Mouse (Mus musculus) hindbrain, embryonic 12.5 days (tissue): ENCODE data around the gene Ski. TPM values are rescaled to one million over a fixed set of nuclear protein-coding genes. Genes with fewer than 3 reads are reported as not detected.

Source experiments
- ATAC-seq: fragments of 200-750 bp; cut with Nextera tagmentation; 2 replicates; pipeline ENCODE4 v1.8.0; 2017; ENCODE audit warnings: moderate TSS enrichment; ENCODE audit not compliant: low FRiP score
- H3K27ac ChIP-seq: fragments of 300-500 bp; sonication (generic); 2 replicates; pipeline ENCODE4 v1.5.1; 2016; ENCODE audit warnings: mild to moderate bottlenecking
- H3K27me3 ChIP-seq: fragments of 300-500 bp; sonication (generic); 2 replicates; pipeline ENCODE4 v1.6.1; 2016; ENCODE audit warnings: mild to moderate bottlenecking
- H3K36me3 ChIP-seq: fragments of 300-500 bp; sonication (generic); 2 replicates; pipeline ENCODE4 v1.6.1; 2016; ENCODE audit warnings: mild to moderate bottlenecking
- H3K4me1 ChIP-seq: fragments of 300-500 bp; sonication (generic); 2 replicates; pipeline ENCODE4 v1.6.1; 2016
- H3K4me2 ChIP-seq: fragments of 300-500 bp; sonication (generic); replicated peaks from 2 replicates; pipeline ENCODE4 v1.6.1; 2016; ENCODE audit warnings: mild to moderate bottlenecking
- H3K4me3 ChIP-seq: fragments of 300-500 bp; sonication (generic); 2 replicates; pipeline ENCODE4 v1.5.1; 2016; ENCODE audit warnings: mild to moderate bottlenecking
- H3K9ac ChIP-seq: fragments of 300-500 bp; sonication (generic); 2 replicates; pipeline ENCODE4 v1.6.1; 2016; ENCODE audit warnings: mild to moderate bottlenecking, moderate library complexity
- H3K9me3 ChIP-seq: fragments of 300-500 bp; sonication (generic); replicated peaks from 2 replicates; pipeline ENCODE4 v1.6.1; 2016; ENCODE audit warnings: mild to moderate bottlenecking
- WGBS: fragments of 180-500 bp; shearing (Covaris S2); methylation state at CpG from one replicate; pipeline ENCODE4 v1.1.7; 2016; 5-methylcytosine and 5-hydroxymethylcytosine counted together
- polyA plus RNA-seq: library from polyadenylated mRNA; unstranded; fragments of >200 nt; fragmentation: Nextera tagmentation; extraction: Ambion mirVana; gene quantifications from 2 replicates; pipeline ENCODE4 v1.2.1, GENCODE M21; 2016

Ski gene
- polyA plus RNA-seq, 1 experiment from 2014 or later: 13.5 TPM

DNA sequence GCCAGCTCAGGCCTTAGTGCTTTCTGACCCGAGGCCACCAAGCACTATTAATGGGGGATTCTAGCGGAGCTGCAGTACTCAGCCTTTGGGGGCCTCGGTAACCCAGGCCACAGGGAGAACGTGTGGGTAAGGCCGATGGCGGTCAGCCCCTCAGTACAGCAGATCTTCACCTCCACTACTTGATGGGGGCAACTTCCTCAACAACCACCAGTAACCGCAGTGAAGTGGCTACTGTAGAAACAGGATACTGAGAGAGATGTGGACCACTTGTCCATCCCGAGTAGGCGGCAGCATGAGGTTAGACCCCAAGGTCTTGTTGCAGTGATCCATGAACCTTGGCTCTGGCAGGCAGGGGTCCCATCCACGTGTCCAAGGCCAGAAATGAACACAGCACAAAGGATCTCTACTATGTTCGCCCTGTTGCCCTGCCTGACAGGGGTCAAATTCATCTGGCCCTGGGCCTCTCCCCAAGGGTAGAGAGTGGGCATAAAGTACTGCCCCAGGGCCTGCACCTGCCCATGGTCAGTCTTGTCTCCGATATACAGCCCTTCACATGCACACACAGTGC, 71.1 kb downstream of the Ski start:
- H3K27ac ChIP-seq: no peak overlapping the region
- H3K4me2 ChIP-seq: peak overlapping the region; percentile 81
- no peak for ATAC-seq
- peaks cover 24% of the 10 kb centered on the region for H3K4me1 ChIP-seq
- peaks cover 12% of the 10 kb centered on the region for H3K36me3 ChIP-seq
- H3K4me3 ChIP-seq: peak overlapping the region; percentile 42
- WGBS: 44% methylated on average over 12 of the region's 12 CpGs
- no peaks in the 10 kb centered on the region for H3K9me3 ChIP-seq
- peak overlapping the region; percentile 62 for H3K9ac ChIP-seq
- H3K27me3 ChIP-seq: 0 out of 2 replicates have a peak, but pooled peaks cover 3% of the 10 kb centered on the region

DNA sequence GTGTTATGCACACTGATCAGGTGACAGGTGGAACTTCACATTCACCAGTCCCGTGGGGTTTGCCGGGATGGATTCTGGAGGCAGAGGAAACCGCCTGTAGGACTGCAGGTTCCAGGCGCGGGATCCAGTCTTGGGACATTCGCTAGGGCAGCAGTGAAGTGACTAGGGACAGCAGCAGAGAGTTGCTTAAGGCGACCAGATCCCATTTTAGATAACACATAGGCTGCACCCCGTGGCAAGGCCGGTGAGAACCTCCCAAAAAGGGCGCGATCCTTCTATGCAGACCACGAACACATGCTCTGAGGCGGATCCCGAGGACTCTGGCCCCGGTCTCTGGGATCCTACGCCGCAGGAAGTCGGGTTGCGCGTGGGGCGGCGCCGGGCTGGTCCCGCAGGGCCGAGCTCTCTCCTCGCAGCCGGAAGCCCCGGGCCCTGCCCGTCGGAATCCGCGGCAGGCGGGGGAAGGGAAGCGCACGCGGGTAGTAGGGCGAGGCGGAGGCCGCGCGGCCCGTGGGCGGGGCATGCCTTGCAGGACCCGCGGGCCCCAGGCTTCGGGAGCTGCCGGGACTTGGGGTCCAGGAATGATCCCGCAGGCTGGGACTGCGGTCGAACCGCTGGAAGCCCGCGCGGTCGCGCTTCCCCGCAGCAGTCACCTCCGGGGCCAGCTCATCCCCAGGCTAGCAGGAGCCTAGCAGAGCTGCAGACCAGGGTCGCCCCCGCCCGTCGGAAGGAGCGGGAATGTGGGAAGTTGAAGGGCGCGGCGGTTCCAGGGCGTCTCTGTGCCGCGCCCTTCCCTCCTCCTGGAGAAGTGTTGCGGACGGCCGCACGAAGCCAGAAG, 71.9 kb downstream of the Ski start:
- peak overlapping the region; percentile 62 for H3K9ac ChIP-seq
- H3K4me3 ChIP-seq: peak overlapping the region; percentile 42
- WGBS: 6% methylated on average over 73 of the region's 73 CpGs
- peaks cover 32% of the 10 kb centered on the region for H3K4me1 ChIP-seq
- peak overlapping the region; percentile 81 for H3K4me2 ChIP-seq
- no peaks in the 10 kb centered on the region for H3K9me3 ChIP-seq
- H3K27me3 ChIP-seq: 0 out of 2 replicates have a peak, but pooled peaks cover 3% of the 10 kb centered on the region
- peaks cover 4% of the 10 kb centered on the region; the same call in 1 of the 2 replicates for H3K36me3 ChIP-seq
- ATAC-seq: peak; percentile 66
- peak overlapping the region; percentile 4; the same call in 1 of the 2 replicates for H3K27ac ChIP-seq

DNA sequence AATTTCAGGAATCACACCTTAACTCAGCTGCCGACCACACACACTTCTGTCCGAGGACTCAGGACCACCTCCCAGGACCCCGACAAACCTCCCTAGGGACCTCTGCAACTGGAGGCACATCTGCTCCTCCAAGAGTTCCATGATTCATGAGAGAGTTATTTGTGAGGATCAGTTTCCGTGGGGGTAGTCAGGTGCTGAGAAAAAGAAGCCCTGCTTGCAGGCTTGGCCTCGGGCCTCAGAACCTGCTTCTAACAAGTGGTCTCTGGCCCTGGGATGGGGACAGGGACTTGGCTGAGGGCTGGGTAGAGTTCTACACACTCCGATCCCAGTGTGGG, 72.5 kb downstream of the Ski start:
- H3K27ac ChIP-seq: no peak overlapping the region
- peaks cover 38% of the 10 kb centered on the region for H3K4me1 ChIP-seq
- H3K27me3 ChIP-seq: 0 out of 2 replicates have a peak, but pooled peaks cover 3% of the 10 kb centered on the region
- no peaks in the 10 kb centered on the region for H3K9me3 ChIP-seq
- H3K4me2 ChIP-seq: peak overlapping the region; percentile 81; the same call in 1 of the 2 replicates
- no peak overlapping the region for H3K4me3 ChIP-seq
- H3K9ac ChIP-seq: no peak overlapping the region
- H3K36me3 ChIP-seq: no peaks in the 10 kb centered on the region
- 63% methylated on average over 6 of the region's 6 CpGs for WGBS
- ATAC-seq: 0 out of 2 replicates have a peak, but pooled peaks have one; percentile 27

- 0 out of 2 replicates have a peak overlapping the region, but pooled peaks have one; percentile 28 for H3K9ac ChIP-seq
- ATAC-seq: no peak
- H3K9me3 ChIP-seq: no peaks in the 10 kb centered on the region
- WGBS: 71% methylated on average over 8 of the region's 8 CpGs
- no peak overlapping the region for H3K4me2 ChIP-seq
- no peak overlapping the region for H3K4me3 ChIP-seq
- H3K4me1 ChIP-seq: peaks cover 46% of the 10 kb centered on the region
- no peaks in the 10 kb centered on the region for H3K36me3 ChIP-seq
- H3K27ac ChIP-seq: no peak overlapping the region
- 0 out of 2 replicates have a peak, but pooled peaks cover 3% of the 10 kb centered on the region for H3K27me3 ChIP-seq
Measured at GRCm38 (mm10) chr4:155148910-155149698, 73.3 kb downstream of the Ski start.

- WGBS: 88% methylated on average over 4 of the region's 4 CpGs
- no peak overlapping the region for H3K27ac ChIP-seq
- H3K9me3 ChIP-seq: no peaks in the 10 kb centered on the region
- H3K27me3 ChIP-seq: 0 out of 2 replicates have a peak, but pooled peaks cover 3% of the 10 kb centered on the region
- no peak for ATAC-seq
- H3K4me2 ChIP-seq: no peak overlapping the region
- peaks cover 52% of the 10 kb centered on the region for H3K4me1 ChIP-seq
- H3K9ac ChIP-seq: no peak overlapping the region
- no peak overlapping the region for H3K4me3 ChIP-seq
- no peaks in the 10 kb centered on the region for H3K36me3 ChIP-seq
Measured at GRCm38 (mm10) chr4:155148453-155148852, 73.9 kb downstream of the Ski start.

DNA sequence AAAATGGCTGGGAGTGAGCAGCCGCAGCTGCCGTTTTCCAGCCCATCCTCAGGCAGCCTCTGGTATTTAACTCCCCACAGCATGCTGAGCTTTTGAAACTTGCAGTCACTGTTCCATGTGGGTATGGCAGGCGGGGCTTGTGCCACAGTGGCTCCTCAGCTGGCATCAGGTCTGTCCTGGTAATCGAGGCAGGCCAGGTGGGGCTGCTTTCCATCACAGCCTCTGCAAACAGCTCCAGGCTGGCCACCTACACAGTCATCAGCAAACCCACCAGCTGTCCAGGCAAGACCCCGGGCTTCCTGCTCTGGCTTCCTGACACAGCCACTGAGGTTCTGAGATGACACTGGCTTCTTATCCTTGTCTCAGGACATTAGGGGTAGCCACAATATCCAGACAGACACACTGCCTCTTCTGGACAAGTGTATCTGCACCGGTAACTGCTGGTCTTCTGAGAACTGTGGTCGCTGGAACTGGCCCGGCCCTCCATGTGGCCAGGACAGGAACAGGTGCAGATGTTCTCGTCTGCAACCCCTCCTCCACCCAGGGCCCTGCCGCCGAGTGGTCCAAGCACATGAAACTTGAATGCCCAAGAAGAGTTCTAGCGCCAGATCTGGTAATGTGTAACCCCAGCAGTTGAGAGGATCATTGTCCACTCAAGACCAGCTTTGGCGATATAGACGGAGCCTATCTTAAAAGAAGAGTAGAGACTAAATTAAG, 76.1 kb downstream of the Ski start:
- no peak overlapping the region for H3K27ac ChIP-seq
- H3K27me3 ChIP-seq: 0 out of 2 replicates have a peak, but pooled peaks cover 2% of the 10 kb centered on the region
- H3K36me3 ChIP-seq: no peaks in the 10 kb centered on the region
- 69% methylated on average over 14 of the region's 14 CpGs for WGBS
- no peak overlapping the region for H3K4me2 ChIP-seq
- no peak for ATAC-seq
- H3K4me1 ChIP-seq: peaks cover 49% of the 10 kb centered on the region
- H3K9ac ChIP-seq: no peak overlapping the region
- no peaks in the 10 kb centered on the region for H3K9me3 ChIP-seq
- no peak overlapping the region for H3K4me3 ChIP-seq

DNA sequence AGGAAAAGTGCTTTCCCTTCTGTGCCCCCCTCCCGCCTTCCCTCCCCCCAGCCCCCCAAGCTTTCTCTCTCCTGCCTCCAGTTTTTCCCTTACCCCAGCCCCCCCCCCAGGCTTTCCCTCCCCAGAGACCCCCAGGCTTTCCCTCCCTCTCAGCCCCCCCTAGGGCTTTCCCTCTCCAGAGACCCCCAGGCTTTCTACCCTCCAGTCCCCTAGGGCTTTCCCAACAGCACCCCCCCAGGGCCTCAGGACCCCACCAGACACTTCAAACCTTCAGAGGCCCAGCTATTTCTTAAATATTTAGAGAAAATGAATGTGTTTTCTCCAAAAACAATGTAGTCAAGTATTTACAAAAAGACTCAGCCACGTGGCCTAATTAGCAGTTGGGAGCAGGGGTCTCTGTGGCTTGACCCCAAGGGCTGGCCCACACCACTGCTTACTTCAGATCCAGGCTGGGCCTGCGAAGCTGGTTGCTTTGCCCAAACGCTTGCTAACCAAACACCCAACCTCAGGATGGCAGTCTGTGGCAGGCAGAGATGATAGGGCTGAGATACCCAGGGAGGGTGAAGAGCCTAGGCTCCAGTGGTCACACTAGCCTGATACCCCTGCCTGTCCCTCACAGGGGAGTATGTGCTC, 77.7 kb downstream of the Ski start:
- no peaks in the 10 kb centered on the region for H3K36me3 ChIP-seq
- H3K27ac ChIP-seq: peak overlapping the region; percentile 88
- H3K27me3 ChIP-seq: no peaks in the 10 kb centered on the region
- 32% methylated on average over 4 of the region's 4 CpGs for WGBS
- peaks cover 44% of the 10 kb centered on the region for H3K4me1 ChIP-seq
- no peak overlapping the region for H3K4me2 ChIP-seq
- H3K9ac ChIP-seq: no peak overlapping the region
- no peak overlapping the region for H3K4me3 ChIP-seq
- no peaks in the 10 kb centered on the region for H3K9me3 ChIP-seq
- ATAC-seq: no peak

GRCm38 (mm10) chr4:155143871-155144502, 78.4 kb downstream of the Ski start:
- whole genome bisulfite sequencing: 33% methylated on average over 12 of the region's 12 CpGs
- H3K27ac ChIP-seq: peak overlapping the region; percentile 88

DNA sequence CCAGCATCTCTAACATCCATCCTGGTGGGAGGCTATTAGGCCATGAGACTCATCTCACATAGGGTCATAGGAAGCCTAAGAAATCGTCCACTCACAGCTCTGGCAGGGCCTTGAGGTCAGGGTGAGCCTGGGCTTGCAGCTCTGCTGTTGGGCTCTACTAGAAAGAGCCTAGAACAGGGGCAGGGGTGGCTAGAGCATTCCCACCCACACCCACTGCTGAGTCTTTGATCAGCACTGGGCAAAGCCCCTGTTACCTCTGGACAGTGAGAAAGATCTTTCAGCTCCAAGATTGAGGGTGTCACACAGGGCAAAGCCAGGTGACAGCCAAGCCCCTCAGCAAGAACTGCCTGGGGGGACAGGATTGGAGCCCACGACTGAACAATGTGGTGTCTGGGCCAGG, 79.0 kb downstream of the Ski start:
- no peaks in the 10 kb centered on the region for H3K9me3 ChIP-seq
- no peaks in the 10 kb centered on the region for H3K36me3 ChIP-seq
- whole genome bisulfite sequencing: 57% methylated on average over 2 of the region's 2 CpGs
- no peak overlapping the region for H3K9ac ChIP-seq
- H3K4me3 ChIP-seq: no peak overlapping the region
- peak overlapping the region; percentile 88 for H3K27ac ChIP-seq
- ATAC-seq: no peak
- H3K27me3 ChIP-seq: no peaks in the 10 kb centered on the region
- H3K4me2 ChIP-seq: no peak overlapping the region
- H3K4me1 ChIP-seq: peaks cover 45% of the 10 kb centered on the region

More at GRCm38 (mm10) chr4:155143871-155144502, 78.4 kb downstream of the Ski start:
- Histone ChIP-seq H3K4me2 (no peak overlapping the region), H3K27me3 (no peaks in the 10 kb centered on the region), H3K4me1 (peaks cover 44% of the 10 kb centered on the region), H3K9me3 (no peaks in the 10 kb centered on the region), H3K9ac (0 out of 2 replicates have a peak overlapping the region, but pooled peaks have one; percentile 39), H3K4me3 (no peak overlapping the region), H3K36me3 (no peaks in the 10 kb centered on the region)
- ATAC-seq: peak; percentile 85

GRCm38 (mm10) chr4:155142836-155143235, 79.6 kb downstream of the Ski start:
- Histone ChIP-seq H3K4me3 (no peak overlapping the region), H3K27me3 (no peaks in the 10 kb centered on the region), H3K9ac (no peak overlapping the region), H3K4me1 (peaks cover 48% of the 10 kb centered on the region), H3K36me3 (no peaks in the 10 kb centered on the region), H3K9me3 (no peaks in the 10 kb centered on the region), H3K4me2 (no peak overlapping the region), H3K27ac (no peak overlapping the region; the same call in 1 of the 2 replicates)
- WGBS: 96% methylated on average over 5 of the region's 5 CpGs
- no peak for ATAC-seq

- no peak overlapping the region for H3K27ac ChIP-seq
- ATAC-seq: no peak
- 72% methylated on average over 12 of the region's 12 CpGs for WGBS
- H3K4me3 ChIP-seq: no peak overlapping the region
- H3K4me2 ChIP-seq: no peak overlapping the region
- no peaks in the 10 kb centered on the region; the same call in 1 of the 2 replicates for H3K27me3 ChIP-seq
- no peaks in the 10 kb centered on the region for H3K9me3 ChIP-seq
- no peak overlapping the region for H3K9ac ChIP-seq
- no peaks in the 10 kb centered on the region for H3K36me3 ChIP-seq
- H3K4me1 ChIP-seq: peaks cover 46% of the 10 kb centered on the region
Measured at GRCm38 (mm10) chr4:155140795-155141265, 81.6 kb downstream of the Ski start.
